Mouse (Mus musculus) liver, embryonic 16.5 days (tissue): ENCODE measurements around the gene Cacna2d3. TPM values are rescaled to one million over a fixed set of nuclear protein-coding genes. Genes with fewer than 3 reads are reported as not detected.

Experiments
- ATAC-seq: fragments of 200-750 bp; cut with Nextera tagmentation; 2 replicates; pipeline ENCODE4 v1.8.0; 2017; ENCODE audit warnings: low read depth, mild to moderate bottlenecking, moderate number of reproducible peaks, moderate library complexity
- H3K27ac ChIP-seq: fragments of 300-500 bp; sonication (generic); 2 replicates; pipeline ENCODE4 v1.5.1; 2014; ENCODE audit warnings: mild to moderate bottlenecking, low read length
- H3K27me3 ChIP-seq: fragments of 300-500 bp; sonication (generic); 2 replicates; pipeline ENCODE4 v1.6.1; 2014; ENCODE audit warnings: low read depth, low read length, mixed read lengths; ENCODE audit not compliant: control insufficient read depth, insufficient read depth
- H3K36me3 ChIP-seq: fragments of 300-500 bp; sonication (generic); 2 replicates; pipeline ENCODE4 v1.6.1; 2014; ENCODE audit warnings: mild to moderate bottlenecking; ENCODE audit not compliant: control insufficient read depth, insufficient read depth
- H3K4me1 ChIP-seq: fragments of 300-500 bp; sonication (generic); 2 replicates; pipeline ENCODE4 v1.6.1; 2014; ENCODE audit warnings: low read depth, low read length, mixed read lengths; ENCODE audit not compliant: control insufficient read depth
- H3K4me2 ChIP-seq: fragments of 300-500 bp; sonication (generic); 2 replicates; pipeline ENCODE4 v1.6.1; 2014; ENCODE audit warnings: low read depth, low read length, mixed read lengths
- H3K4me3 ChIP-seq: fragments of 300-500 bp; sonication (generic); 2 replicates; pipeline ENCODE4 v1.5.1; 2014; ENCODE audit warnings: low read depth, mild to moderate bottlenecking, low read length
- H3K9ac ChIP-seq: fragments of 300-500 bp; sonication (generic); 2 replicates; pipeline ENCODE4 v1.6.1; 2014; ENCODE audit warnings: low read depth, low read length
- H3K9me3 ChIP-seq: fragments of 300-500 bp; sonication (generic); replicated peaks from 2 replicates; pipeline ENCODE4 v1.6.1; 2016; ENCODE audit warnings: low read length; ENCODE audit not compliant: control insufficient read depth
- WGBS: fragments of 180-500 bp; shearing (Covaris S2); extraction: QIAGEN DNeasy Blood & Tissue Kit; methylation state at CpG from one replicate; pipeline ENCODE4 v1.1.7; 2014; ENCODE audit not compliant: insufficient replicate concordance; 5-methylcytosine and 5-hydroxymethylcytosine counted together
- polyA plus RNA-seq: library from polyadenylated mRNA; unstranded; fragments of >200 nt; fragmentation: Nextera tagmentation; extraction: Ambion mirVana; gene quantifications from 2 replicates; pipeline ENCODE4 v1.2.1, GENCODE M21; 2015

Cacna2d3 gene
- polyA plus RNA-seq, 1 experiment from 2014 or later, result 0.02 TPM

GRCm38 (mm10) chr14:29164653-29165030, 557.0 kb downstream of the Cacna2d3 start:
- Histone ChIP-seq H3K9me3 (no peaks in the 10 kb centered on the region), H3K4me2 (no peak overlapping the region), H3K9ac (no peak overlapping the region), H3K36me3 (no peaks in the 10 kb centered on the region), H3K27me3 (no peaks in the 10 kb centered on the region), H3K4me1 (no peaks in the 10 kb centered on the region), H3K4me3 (no peak overlapping the region), H3K27ac (no peak overlapping the region)
- no peak for ATAC-seq
- 68% methylated on average over 6 of the region's 6 CpGs for WGBS

- Histone ChIP-seq H3K4me2 (no peak overlapping the region), H3K9me3 (no peaks in the 10 kb centered on the region), H3K4me1 (no peaks in the 10 kb centered on the region), H3K9ac (no peak overlapping the region), H3K4me3 (no peak overlapping the region), H3K36me3 (no peaks in the 10 kb centered on the region), H3K27ac (no peak overlapping the region), H3K27me3 (no peaks in the 10 kb centered on the region)
- 36% methylated on average over 4 of the region's 4 CpGs for WGBS
- no peak for ATAC-seq
Observed at GRCm38 (mm10) chr14:29163998-29164652, 557.5 kb downstream of the Cacna2d3 start.

- Histone ChIP-seq H3K9ac (no peak overlapping the region), H3K36me3 (no peaks in the 10 kb centered on the region), H3K4me2 (no peak overlapping the region), H3K27me3 (no peaks in the 10 kb centered on the region), H3K4me3 (no peak overlapping the region), H3K9me3 (no peaks in the 10 kb centered on the region), H3K4me1 (no peaks in the 10 kb centered on the region), H3K27ac (no peak overlapping the region)
- 62% methylated on average over 3 of the region's 3 CpGs for WGBS
- no peak for ATAC-seq
Observed at GRCm38 (mm10) chr14:29159803-29160202, 561.9 kb downstream of the Cacna2d3 start.

GRCm38 (mm10) chr14:29157096-29157495, 564.6 kb downstream of the Cacna2d3 start:
- no peak overlapping the region for H3K9ac ChIP-seq
- 63% methylated on average over 5 of the region's 5 CpGs for WGBS
- no peak overlapping the region for H3K27ac ChIP-seq
- no peaks in the 10 kb centered on the region for H3K36me3 ChIP-seq
- no peaks in the 10 kb centered on the region for H3K9me3 ChIP-seq
- H3K4me3 ChIP-seq, result no peak overlapping the region
- no peaks in the 10 kb centered on the region for H3K27me3 ChIP-seq
- H3K4me1 ChIP-seq, result no peaks in the 10 kb centered on the region
- H3K4me2 ChIP-seq, result no peak overlapping the region
- no peak for ATAC-seq

GRCm38 (mm10) chr14:29144184-29144583, 577.5 kb downstream of the Cacna2d3 start:
- Histone ChIP-seq H3K36me3 (no peaks in the 10 kb centered on the region), H3K27ac (no peak overlapping the region), H3K4me1 (no peaks in the 10 kb centered on the region), H3K9me3 (no peaks in the 10 kb centered on the region), H3K9ac (no peak overlapping the region), H3K27me3 (no peaks in the 10 kb centered on the region), H3K4me2 (no peak overlapping the region), H3K4me3 (no peak overlapping the region)
- ATAC-seq, result no peak
- 38% methylated on average over 2 of the region's 2 CpGs for WGBS

GRCm38 (mm10) chr14:29137614-29138013, 584.0 kb downstream of the Cacna2d3 start:
- no peak overlapping the region for H3K27ac ChIP-seq
- no peak for ATAC-seq
- no peak overlapping the region for H3K4me2 ChIP-seq
- no peaks in the 10 kb centered on the region for H3K4me1 ChIP-seq
- no peaks in the 10 kb centered on the region for H3K9me3 ChIP-seq
- H3K9ac ChIP-seq, result no peak overlapping the region
- 67% methylated on average over 7 of the region's 7 CpGs for WGBS
- no peaks in the 10 kb centered on the region for H3K27me3 ChIP-seq
- H3K4me3 ChIP-seq, result no peak overlapping the region
- no peaks in the 10 kb centered on the region for H3K36me3 ChIP-seq

- H3K27ac ChIP-seq, result no peak overlapping the region
- no peaks in the 10 kb centered on the region for H3K9me3 ChIP-seq
- no peak overlapping the region for H3K9ac ChIP-seq
- 68% methylated on average over 10 of the region's 10 CpGs for WGBS
- no peaks in the 10 kb centered on the region for H3K4me1 ChIP-seq
- no peaks in the 10 kb centered on the region for H3K27me3 ChIP-seq
- no peak overlapping the region for H3K4me2 ChIP-seq
- no peaks in the 10 kb centered on the region for H3K36me3 ChIP-seq
- no peak overlapping the region for H3K4me3 ChIP-seq
- no peak for ATAC-seq
Observed at GRCm38 (mm10) chr14:29137006-29137579, 584.6 kb downstream of the Cacna2d3 start.

GRCm38 (mm10) chr14:29134901-29135300, 586.8 kb downstream of the Cacna2d3 start:
- no peaks in the 10 kb centered on the region for H3K27me3 ChIP-seq
- WGBS, result 67% methylated on average over 5 of the region's 5 CpGs
- no peaks in the 10 kb centered on the region for H3K4me1 ChIP-seq
- H3K4me2 ChIP-seq, result no peak overlapping the region
- no peak overlapping the region for H3K4me3 ChIP-seq
- no peak overlapping the region for H3K27ac ChIP-seq
- no peaks in the 10 kb centered on the region for H3K9me3 ChIP-seq
- H3K36me3 ChIP-seq, result no peaks in the 10 kb centered on the region
- ATAC-seq, result no peak
- no peak overlapping the region for H3K9ac ChIP-seq

- H3K27me3 ChIP-seq, result no peaks in the 10 kb centered on the region
- no peak overlapping the region for H3K4me3 ChIP-seq
- no peak overlapping the region for H3K9ac ChIP-seq
- H3K4me1 ChIP-seq, result no peaks in the 10 kb centered on the region
- H3K27ac ChIP-seq, result no peak overlapping the region
- no peak overlapping the region for H3K4me2 ChIP-seq
- ATAC-seq, result no peak
- H3K9me3 ChIP-seq, result no peaks in the 10 kb centered on the region
- H3K36me3 ChIP-seq, result no peaks in the 10 kb centered on the region
Observed at GRCm38 (mm10) chr14:29130511-29130910, 591.2 kb downstream of the Cacna2d3 start.
